Mouse (Mus musculus): ENCODE data around the gene Prr7.

Prr7 gene

DNA sequence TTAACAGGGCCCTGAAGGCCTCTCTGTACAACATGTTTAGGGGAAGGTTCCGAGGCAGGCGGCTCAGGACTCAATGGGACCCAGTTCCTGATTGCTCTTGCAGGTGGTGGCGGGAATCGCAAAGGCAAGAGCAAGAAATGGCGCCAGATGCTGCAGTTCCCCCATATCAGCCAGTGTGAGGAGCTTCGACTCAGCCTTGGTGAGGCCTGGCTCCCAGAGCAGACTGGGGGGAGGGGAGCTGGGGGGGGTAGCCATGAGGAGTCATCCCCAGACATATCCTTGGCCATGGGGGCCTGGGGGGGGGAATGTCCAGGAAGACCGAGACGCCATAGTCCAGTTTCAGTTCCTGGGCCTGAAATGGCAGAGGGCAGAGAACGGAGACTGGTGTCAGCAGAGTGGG lies 14.9 kb upstream of the Prr7 start:
- DNase-seq: no peak

DNA sequence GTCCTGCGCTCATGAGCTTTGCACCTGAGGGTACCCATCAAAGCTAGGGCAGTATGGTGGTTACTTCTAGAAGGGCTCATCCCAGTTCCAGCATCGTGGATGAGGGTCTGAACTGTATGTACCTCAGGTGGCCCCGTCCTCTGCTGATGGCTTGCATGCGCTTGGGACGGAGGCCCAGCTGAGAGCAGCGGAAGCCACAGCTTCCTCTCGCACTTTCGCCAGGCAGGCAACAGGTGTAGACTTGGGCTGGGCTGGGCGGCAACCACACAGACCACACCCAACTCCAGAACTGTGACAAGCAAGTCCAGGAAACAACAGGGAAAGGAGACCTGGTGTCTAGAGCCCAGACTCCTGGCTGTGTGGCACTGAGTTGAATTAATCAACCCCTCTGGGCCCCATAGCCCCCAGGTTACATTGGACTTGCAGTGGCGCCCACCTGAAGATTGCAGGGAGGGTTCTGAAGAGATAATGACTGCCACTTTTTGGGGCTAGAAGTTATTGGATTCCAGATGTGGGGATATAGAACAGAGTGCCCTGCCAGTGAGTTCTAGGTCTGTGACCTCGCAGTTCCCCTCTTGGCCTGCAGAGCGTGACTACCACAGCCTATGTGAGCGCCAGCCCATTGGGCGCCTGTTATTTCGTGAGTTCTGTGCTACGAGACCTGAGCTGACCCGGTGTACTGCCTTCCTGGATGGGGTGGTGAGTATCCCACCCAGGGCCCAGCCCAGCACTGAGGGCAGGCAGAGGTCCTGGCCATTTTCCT lies 14.2 kb upstream of the Prr7 start:
- no peak for DNase-seq

DNA sequence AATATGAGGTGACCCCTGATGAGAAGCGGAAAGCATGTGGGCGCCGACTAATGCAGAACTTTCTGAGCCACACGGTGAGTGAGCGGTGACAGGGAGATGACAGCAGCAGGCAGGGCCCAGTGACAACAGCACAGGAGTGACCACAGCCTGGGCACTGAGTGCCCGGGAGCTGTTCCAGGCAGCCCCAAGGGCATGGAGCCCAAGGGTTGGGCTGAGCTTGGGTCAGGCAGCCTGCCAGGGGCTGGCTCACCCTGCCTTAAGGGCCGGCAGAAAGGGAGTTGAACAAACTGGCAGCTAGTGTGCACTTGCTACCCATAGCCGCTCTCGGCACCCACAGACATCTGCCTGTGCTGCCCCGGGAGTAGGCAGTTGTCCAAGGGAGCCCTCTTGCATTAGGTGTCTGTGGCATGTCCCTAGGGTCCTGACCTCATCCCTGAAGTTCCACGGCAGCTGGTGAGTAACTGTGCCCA lies 13.5 kb upstream of the Prr7 start:
- no peak for DNase-seq

DNA sequence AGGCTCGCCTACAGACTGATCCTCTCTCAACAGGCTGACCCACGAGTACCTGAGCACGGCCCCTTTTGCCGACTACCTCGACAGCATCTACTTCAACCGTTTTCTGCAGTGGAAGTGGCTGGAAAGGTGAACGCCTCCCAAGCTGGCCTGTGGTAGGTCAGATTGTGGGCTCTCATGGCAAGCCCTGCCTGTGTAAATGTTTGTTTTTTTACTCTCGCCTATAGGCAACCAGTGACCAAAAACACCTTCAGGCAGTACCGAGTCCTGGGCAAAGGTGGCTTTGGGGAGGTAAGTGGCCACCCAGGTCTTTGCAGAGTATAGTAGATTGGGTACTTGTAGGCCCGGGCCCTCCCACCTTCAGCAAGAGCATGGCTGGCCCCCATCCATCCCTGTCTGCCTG lies 12.8 kb upstream of the Prr7 start:
- no peak for DNase-seq

DNA sequence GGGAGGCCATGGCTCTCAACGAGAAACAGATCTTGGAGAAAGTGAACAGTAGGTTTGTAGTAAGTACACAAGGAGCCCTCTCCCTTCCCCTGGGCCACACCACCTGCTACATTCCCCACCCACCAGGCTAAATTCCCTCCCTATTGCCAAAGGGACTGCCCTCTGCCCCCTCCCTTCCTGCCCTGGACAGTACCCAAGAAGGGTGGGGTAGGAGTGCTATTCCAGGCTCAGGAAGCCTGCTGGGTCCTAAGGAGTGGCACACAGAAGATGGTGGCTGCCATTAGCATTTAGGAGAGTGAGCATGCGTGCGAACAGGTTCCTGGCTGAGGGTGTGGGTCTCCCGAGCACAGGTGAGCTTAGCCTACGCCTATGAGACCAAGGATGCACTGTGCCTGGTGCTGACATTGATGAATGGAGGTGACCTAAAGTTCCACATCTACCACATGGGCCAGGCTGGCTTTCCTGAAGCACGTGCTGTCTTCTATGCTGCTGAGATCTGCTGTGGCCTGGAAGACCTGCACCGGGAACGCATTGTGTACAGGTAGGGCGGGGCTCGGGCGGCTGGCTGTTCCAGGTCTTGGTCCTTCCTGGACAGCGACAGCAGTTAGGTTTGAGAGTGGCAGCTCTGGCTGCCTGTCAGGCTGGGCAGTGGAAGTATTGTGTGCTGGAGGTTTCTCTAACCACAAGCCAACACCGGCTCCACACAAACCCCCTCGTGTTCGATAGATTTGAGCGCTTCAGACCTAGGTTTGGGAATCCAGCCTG lies 12.1 kb upstream of the Prr7 start:
- no peak for DNase-seq

DNA sequence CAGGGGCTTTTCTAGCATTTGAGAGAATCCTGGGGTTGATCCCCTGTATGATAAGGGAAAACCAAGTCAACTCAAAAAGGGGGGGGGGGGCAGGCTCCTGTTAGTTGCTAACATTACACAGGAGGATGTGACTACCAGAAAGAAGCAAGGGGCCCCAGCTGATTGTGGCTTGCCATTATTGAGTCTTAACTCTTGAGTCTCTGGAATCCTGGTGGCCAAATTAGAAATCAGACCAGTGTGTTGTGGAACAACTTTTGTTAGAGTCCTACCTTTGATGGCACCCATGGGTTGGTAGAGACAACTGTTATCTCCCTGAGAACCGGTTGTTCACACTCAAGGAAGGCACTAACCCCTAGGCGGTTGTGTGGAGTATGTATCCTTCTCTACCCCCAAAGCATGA lies 1.1 kb upstream of the Prr7 start:
- DNase-seq: no peak

DNA sequence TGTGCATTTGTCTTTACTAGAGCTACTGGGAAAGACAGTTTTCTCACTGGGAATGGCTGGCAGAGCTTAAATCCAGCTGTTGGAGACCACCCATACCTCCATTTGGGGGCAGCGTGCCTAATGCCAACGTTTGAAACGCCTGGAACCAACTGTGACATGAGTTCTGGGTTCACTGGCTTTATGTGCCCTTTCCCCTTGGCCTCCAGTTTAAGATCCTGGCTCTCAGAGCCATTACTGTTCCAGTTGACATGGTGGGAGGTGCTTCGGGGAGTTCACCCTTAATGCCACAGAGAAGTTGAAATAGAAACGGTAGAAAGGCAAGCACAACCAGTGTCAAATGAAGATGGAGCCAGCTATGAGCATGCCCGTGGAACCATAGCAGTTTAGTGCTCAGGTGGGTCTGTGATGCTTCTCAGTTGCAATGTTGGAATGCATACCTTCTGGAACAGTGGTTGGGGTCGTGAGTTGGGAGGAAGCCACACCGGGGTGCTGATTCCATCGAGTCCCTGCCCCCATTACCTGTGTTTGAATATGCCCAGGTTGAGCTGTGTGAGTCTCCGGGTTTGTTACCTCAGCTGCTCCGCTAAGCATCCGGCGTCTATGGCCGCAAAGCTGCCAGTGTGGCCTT lies 554 bp upstream of the Prr7 start:
- no peak for DNase-seq

DNA sequence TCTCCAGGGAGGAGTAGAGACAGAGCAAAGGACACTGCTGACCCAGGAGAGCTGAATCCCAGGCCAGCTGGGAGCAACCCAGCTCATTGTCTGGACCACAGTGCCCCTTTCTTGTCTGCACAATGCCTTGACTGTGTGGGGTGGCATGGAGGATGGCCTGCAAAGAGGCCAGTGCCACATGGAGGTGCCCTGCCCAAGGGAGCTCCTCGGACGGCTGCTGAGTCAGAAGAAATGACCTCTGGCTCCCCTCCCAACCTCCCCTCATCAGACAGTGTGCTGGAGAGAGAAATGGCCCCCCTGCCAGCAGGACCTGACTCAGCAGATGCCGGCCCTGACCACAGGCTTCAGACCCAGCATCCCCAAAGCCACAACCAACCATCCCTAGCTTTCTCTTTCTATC lies 1.1 kb downstream of the Prr7 start:
- no peak for DNase-seq

DNA sequence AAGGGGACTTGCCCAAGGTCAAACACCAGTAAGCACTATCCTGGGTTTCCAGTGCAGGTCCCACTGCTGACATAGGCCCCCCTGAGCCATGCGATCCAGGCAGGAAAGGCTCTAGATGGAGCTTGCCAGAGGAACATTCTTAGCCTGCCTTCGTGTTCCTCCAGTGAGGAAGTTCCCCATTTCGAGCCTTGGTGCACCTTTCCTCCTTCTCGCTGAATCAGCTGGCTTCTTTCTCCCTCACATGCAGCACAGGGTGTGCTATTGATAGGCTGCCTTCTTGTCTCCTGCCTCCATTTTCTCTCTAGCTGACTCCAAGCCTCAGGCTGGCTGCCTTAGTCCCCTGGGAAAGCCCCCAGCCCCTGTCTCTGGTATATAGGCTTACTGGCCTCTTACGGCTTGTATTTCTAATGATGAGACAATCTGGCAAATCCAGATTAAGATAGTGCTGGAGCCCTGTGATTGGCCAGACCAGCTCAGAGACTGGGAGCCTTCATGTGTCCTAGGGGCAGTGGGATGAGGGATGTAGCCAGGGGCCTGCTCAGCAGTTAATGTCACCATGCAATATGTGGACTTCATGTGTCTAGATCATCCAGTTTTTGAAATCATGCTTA lies 1.9 kb downstream of the Prr7 start:
- DNase-seq: no peak

DNA sequence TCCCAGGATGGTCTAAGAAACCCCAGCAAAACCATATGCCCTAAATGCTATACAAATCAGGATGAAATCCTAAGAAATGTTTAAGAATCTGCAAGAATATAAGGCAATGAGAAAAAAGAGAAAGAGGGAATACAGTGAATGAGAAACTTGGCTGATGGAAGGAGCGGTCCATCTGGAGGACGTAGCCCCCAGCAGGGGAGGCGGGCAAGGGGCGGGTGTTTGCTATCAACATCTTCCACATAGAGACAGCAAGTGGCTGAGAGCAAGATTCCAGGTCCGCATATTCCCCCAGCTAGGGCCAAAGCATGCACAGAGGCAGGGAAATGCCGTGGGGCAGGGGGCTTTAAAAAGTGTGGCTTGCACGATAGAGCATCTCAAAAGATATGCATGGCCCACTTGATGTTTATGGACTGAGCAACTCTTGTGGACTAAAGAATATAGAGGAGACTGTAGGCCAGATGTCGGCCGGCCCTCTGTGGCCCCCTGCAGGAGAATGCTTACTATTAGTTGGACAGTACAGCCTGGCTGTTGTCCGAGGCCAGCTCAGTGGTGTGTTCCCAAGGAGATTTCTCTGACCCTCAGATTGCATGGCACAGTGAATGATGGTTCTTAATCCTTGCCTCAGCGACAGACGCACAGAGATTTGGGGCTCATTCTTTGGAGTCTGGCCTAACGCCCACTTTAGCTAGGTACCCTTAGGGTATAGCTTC lies 4.9 kb downstream of the Prr7 start:
- no peak for DNase-seq

DNA sequence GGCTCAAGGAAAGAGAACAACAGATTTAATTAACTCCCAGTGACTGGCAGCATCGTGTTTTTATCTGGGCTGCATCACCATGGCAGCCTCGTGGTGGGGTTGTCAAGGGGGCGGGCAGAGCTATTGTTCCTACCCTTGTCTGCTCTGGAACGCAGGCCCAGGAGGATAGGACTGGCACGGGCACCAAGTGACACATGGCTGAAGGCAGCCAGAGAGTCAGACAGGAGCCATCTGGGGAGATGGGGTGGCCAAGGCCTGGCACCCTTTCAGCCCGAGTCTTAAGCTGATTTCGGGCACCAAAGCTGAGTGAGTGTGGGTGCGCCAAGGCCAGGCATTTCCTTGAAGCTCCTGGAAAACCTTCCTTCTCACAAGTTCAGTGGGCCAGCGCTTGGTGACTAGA lies 6.3 kb downstream of the Prr7 start:
- DNase-seq: no peak

DNA sequence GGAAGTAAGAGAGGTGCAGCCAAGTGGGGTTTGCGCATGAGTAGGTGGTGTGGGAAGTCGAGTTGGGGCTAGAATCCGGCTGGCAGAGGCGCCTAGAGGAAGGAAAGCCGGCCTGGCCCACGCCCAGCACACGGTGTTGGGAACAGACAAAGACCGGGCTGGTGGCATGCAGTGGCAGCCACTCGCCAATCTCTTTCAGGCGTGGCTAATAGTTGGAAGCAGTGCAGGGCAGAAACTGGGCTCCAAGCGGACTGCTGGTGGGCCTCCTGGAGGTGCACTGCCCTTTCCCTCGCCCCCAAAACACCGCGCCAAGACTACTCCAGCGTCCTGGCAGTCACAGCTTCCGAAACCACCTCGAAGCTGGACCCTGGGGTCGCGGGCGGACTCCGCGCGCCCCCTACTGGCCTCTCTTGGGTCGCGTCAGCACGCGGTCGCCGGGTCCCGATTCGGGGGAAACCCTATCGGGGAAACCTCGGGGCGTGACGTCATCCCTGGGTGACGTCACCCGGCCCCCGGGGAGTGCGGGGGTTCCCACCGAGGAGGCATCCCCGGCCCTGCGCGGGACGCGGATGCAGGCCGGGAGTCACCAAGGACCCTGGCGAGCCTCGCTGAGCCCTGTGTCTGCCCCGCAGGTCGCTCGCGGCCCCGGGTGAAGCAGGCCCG lies 7.2 kb downstream of the Prr7 start:
- peak; percentile 84 for DNase-seq

DNA sequence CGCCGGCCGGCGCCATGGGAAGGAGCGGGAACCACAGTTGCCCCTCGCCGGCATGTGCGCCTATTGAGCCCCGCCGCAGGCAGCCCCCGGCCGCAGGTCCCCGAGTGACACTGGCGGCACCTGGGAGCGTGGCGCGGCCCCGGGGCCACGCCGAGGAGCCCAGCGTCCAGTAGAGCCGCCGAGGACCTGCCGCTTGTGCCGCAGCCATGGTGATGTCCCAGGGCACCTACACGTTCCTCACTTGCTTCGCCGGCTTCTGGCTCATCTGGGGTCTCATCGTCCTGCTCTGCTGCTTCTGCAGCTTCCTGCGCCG lies 7.7 kb downstream of the Prr7 start:
- DNase-seq: no peak

DNA sequence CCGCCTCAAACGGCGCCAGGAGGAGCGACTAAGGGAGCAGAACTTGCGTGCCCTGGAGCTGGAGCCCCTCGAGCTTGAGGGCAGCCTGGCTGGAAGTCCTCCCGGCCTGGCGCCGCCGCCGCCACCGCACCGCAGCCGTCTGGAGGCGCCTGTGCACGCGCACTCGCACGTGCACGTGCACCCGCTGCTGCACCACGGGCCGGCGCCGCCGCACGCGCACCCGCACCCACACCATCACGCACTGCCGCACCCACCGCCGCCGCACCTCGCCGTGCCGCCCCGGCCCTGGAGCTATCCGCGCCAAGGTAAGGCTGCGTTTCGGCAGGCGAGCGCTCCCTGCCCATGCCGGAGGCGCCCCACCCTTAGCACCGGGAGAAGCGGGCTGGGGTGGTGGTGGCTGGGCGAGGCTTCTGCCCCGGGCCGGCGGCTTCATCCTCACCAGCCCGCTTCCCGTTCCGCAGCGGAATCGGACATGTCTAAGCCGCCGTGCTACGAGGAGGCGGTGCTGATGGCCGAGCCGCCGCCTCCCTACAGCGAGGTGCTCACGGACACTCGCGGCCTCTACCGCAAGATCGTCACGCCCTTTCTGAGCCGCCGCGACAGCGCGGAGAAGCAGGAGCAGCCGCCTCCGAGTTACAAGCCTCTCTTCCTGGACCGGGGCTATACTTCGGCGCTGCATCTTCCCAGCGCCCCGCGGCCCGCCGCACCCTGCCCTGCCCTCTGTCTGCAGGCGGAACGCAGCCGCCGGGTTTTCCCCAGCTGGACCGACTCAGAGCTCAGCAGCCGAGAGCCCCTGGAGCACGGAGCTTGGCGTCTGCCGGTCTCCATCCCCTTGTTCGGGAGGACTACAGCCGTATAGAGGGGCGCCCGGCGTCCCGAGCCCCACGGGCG lies 8.3 kb downstream of the Prr7 start:
- peak; percentile 80 for DNase-seq

DNA sequence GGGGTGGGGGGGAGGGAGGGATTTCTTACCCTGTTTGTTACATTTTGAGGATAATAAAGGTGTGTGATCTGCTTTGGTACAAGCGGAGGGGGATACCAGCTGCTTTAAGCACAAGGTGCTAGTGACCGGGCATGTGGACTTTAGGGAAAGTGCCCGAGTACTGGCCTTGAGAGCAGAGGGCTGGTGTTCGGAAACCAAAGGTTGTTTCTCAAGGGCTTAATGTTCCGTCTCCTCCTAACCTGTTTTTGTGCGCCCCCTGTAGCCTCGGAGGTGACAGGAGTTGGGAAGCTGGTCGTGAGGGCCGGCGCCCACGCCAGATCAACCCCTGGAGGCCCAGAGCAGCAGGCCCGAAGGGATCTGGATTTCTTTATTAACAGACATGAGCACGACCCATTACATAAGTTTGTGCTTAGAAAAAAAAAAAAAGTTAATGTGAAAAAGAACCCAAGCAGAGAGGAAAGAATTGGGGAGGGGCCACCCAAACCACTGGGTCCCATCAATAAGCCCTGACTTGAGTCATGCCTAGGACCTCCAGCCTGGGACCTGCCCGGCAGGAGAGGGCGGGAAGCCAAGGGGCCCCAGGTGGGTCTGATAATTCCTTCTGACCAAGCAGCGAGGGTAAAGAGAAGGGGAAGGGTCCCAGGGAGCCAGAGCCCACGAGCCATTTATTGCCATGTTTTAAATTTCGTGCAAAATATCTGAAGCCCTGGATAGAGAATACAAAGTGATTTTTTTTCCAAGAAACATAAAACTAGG lies 9.2 kb downstream of the Prr7 start:
- DNase-seq: peak; percentile 36

DNA sequence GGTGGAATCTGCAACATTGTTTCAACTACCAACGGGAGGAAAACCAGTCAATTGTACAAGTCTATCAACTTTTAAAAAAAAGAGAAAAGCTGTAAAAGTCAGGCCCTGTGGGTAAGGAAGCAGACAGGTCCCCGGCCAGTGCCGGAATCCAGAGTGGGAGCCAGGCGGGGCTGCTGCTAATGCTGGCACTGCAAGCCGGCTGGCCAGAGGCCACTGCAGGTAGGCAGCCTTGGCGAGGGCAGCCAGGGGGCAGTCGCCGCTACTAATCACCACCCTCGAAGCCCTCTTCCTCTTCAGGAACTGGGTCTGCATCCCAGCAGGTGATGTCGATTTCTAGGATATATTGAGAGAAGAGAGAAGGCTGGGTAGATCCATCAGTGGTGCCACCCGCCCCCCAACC lies 9.9 kb downstream of the Prr7 start:
- no peak for DNase-seq

DNA sequence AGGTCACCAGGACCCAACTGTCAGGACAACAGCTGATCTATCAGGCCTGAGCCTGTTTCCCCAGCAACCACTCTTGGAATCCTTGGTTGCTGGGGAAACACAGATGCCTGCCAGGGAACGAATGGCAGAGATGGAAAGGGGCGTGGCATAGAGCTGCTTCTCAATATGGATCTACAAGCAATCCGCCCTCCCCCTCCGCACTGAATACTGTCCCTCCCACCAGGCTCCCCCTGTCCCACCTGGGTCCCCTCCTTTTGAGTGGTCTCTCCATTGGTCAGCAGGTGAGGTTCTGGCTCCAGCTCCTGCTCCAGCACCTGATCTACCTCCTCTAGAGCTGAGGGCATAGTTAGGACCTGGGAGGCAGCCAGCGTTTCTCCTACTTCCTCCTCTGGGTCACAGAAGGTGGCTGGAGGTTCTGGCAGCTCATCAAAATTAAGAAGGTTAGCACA lies 10.6 kb downstream of the Prr7 start:
- DNase-seq: peak; percentile 66

DNA sequence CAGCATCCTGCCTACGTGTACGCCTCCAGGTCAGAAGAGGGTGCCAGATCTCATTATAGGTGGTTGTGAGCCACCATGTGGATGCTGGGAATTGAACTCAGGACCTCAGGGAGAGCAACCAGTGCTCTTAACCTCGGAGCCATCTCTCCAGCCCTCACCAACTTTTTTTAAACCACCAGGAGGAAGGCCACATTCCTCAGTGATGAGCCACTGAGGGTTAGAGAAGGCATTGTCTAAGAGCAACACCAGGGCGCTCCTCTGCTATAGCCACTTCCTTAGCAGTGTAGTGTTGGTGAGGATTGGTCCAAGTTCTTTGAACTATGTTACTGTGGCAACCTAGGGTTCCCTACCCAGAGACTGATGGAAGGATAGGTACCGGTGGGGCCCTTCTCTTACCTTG lies 11.7 kb downstream of the Prr7 start:
- DNase-seq: no peak

DNA sequence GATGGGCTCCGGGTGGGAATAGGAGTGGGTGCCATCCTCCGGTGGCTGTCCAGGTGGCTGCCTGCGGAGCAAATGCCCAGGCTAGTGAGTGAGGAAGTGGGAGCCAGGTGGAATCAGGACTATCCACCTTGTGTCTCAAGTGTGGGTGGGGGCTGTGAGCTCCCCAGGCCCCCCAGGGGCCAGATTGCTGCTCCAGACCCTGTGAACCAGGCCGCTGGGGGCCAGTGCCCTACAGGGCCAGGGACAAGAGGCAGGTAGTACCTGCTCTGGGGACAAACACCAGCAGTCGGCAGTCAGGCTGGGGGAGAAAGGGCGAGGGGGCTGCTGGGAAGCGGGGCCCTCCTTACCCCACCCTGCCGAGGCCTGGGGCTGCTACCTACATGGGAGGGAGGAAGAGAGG lies 12.2 kb downstream of the Prr7 start:
- DNase-seq: no peak

DNA sequence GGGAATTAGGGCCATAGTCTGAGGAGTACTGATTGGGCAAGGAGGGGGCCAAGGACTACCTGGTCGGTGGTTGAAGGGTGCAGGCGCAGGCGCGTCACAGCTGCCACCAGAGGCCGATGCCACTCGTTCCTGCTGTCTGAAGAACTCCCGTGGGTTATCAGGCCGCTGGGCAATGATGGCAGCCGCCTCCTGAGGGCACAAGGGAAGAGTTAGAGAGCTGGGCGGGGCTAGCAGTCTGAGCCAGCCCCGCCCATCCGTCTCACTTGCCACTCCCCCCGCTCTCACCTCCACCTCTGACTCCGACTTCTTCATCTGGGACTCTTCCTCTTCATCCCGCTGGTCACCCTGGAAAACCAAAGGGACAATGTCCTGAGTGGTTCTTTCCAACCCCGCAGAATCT lies 13.4 kb downstream of the Prr7 start:
- DNase-seq: no peak

DNA sequence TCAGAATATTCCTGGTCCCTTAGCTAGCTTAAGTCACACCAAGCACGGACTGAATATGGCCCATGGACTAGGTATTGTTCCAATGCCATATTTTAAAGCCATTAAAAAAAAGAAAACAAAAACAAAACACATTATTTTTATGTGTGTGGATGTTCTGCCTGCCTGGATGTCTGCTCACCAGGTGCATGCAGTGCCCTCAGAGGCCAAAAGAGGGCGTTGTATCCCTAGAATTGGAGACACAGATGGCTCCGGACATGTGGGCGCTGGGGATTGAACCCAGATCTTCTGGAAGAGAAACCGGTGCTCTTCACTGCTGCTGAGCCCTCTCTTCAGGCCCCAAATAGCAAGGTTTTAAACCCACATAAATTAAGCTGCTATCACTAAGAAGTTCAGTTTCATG lies 14.0 kb downstream of the Prr7 start:
- DNase-seq: peak; percentile 73
